Mouse (Mus musculus): ENCODE measurements around the gene Igsf11.

Igsf11 gene

DNA sequence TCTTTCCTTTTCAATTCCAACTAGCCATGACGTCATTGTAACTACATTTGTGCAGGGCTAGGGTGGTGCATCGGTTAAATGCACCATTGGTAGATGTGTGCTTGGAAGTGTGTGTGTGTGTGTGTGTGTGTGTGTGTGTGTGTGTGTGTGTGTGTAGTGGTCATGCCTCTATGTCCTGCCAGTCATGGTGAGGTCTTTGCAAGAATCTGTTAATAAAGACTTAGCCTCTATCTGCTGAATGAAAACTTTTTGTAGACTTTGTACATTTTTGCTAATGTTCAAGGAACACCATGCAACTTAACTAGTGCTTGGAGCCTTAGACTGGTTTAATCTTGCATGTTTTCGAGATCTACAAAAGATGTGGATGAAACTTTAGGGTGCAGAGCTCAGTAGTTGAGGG is 48.3 kb downstream of the Igsf11 start:
- no peak for DNase-seq (ENCODE audit: low read depth)

DNA sequence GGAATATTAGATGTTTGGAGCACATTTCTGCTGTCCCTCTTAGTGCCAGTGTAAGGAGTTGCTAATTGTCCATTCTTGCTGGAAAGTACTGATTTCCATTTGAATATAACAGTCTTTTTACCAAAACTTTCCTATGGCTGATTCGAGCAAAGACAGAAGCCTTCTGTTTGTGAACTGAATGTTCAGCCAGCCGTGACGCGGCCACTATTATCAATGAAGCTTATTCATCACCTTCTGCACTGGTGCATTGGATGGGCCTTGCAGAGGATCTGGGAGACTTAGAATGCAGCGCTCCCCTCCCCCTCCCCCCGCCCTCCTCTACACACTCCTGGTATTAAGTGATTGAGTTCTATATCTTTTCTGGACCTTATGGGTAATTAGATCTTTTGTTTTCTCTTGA is 48.8 kb downstream of the Igsf11 start:
- DNase-seq (ENCODE audit: low read depth): no peak

DNA sequence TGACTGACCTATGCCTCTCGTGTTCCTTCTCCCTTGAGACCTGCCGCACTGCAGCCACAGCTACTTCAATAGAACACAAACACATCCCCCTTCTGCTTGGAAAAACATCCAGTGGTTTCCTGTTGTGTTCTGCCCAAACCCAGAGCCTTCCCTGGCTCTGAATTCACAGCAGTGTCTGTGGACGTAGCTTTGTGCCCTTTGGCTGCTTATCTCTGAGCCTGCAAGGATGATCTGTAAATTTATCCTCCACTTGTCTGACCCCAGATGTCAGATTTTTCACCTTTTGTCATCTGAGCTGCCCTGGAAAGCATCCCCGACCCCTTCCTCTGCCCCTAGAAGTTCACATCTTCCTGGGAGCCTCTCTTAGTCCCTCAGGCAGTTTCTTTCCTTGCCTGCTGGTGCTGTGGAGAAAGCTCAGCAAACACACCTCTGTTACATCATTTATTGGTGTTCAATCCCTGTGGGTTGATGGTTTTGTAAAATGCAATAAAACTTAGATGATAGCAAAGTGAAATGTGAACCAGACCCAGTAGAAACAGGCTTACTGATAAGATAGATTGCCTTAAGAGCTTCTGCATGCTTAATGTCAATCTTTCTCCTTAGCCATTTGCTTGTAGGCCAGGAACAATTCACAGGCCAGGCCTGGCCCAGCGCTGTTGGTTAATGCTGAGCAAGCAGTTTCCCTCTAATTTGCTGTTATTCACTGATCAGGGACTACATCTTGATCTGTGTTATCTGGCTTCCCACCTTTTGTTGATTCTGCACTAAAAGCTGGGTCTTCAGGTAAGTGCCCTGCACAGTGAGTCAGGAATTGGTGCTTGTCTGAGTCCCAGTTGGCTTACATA is 51.5 kb downstream of the Igsf11 start:
- DNase-seq (ENCODE audit: low read depth): no peak

DNA sequence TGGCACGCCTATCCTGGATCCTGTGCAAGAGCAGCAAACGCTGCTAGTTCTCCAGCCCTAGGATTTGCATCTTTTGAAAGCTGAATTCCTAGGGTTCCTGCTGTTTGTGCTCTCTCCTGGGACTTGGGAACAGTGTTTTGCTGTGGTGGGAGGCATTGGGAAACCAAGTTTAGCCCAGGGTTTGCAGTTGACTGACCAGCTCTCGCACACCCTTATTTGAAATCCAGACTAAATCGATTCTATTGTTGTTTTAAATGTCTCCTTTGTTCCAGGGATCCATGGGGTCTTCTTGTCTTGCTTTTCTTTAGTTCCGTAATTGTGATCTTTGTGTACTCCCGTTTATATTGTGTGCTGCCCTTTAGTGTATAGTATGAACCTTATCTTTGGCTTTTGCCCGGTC is 52.6 kb downstream of the Igsf11 start:
- DNase-seq (ENCODE audit: low read depth): no peak

DNA sequence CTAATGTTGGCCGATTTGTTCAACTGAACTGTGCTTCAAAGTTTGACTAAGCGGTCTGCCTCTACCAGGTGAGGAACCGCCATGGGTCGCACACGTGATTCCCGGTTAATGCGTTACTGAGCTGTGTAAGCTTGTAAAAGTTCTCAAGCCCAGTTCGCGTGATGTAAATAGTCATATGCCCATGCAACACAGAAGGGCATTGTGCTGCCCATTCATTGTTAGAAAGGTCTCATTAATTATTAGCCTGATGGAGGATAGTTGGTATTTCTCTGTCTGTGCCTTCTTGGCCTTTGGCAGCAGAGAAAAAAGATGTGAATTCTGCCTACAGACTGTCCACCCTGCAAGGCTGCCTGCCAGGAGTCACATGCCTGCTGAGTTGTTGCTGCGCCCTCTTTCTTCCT is 53.1 kb downstream of the Igsf11 start:
- no peak for DNase-seq (ENCODE audit: low read depth)

DNA sequence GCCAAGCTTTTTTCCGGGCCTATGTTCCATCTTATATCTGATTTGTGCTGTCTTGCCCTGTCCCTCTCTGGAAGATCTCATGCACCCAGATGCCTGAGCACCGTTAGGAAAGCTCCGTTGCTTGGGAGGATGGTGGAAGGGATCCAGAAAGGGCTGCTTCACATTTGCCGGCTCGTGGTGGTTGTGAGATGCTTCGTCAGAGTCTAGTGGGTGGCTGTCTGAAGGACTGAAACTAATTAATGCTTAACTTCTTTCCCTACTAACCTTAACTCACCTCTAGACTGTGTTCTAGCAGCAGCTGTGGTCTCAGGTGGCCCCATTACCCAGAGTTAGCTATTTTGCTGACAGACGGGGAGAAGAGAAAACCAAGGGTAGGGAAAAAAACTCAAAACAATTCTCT is 54.0 kb downstream of the Igsf11 start:
- DNase-seq (ENCODE audit: low read depth): no peak

DNA sequence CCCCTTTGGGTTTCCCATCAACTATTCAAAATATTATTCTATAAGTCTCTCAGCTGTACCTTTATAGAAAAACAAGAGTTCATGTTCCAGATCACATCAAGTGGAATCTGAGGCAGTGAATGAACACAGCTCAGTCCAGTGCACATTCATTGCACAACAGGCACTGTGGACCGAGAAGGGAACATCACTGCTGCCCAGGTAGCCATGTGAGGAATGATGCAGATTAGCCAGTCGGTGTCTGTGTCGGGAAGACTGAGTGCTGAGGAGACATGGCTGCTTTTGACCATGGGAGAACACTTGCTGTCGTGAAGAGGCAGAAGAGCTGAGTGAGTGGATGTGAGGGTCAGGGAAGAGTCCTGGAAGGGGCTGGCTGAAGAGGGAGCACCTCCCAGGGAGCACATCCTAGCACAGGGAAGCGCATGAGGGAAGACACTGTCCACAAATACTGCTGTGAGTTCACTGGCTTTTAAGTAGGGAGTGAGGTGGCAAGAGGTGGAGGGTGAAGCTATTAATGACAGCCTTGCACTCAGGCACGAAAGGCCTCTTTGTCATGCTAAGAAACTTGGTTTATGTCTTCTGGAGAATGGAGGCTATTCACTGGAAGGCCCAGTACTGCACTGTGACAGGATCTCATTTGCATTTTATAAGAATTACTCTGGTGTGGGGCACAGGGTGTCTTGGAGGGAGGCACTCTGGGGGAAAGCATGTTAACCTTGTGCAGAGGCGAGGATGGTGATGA is 54.8 kb downstream of the Igsf11 start:
- no peak for DNase-seq (ENCODE audit: low read depth)

DNA sequence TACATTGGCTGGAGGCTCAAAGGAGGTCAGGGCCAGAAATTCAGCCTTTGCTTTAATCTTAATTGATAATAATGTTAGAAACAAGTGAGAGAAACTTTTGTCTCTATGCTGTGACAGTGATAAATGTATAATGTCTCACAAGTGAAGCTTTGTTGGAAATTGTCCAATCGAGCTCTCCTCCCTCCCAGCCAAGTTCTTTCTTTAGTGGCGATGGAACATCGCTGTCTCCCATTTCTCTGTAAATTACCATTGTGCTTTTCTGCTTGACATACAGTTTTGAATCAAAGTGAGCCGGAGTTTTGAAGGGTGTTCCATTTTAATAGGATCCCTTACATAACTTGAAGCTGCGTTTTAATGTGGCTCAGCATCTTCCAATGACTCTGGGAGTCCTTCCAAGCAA is 56.0 kb downstream of the Igsf11 start:
- no peak for DNase-seq (ENCODE audit: low read depth)

DNA sequence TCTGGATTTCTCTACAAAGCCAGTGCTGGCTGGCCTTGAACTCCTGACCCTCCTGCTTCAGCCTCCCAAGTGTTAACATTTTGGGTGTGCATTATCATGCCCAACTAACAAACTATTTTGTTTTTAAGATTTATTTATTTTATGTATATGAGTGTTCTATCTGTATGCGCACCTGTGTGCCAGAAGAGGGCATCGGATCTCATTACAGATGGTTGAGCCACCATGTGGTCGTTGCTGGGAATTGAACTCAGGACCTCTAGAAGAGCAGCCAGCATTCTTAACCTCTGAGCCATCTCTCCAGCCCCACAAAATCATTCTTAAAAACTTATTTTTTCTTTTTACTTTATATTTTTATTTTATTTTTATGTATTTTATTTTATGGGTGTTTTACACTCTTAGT is 60.4 kb downstream of the Igsf11 start:
- no peak for DNase-seq (ENCODE audit: low read depth)

DNA sequence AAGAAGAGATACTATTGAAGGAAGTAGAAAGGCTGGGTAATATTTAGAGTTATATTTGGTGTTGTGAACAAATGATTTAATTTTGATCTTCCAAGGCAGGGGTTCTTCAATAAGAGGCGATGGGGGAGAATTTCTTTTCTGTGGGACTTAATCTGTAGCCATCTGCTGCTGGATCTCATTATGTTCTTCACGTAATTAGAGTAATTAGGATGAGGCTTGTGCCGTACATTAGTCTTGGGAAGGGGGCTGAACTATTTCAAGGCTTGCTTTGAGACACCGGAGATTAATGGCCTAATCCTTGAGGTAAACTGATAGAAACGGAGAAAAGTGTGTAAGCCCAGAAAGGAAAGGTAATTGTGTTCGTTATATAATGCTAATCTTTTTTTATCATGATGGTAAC is 61.4 kb downstream of the Igsf11 start:
- DNase-seq (ENCODE audit: low read depth): no peak

DNA sequence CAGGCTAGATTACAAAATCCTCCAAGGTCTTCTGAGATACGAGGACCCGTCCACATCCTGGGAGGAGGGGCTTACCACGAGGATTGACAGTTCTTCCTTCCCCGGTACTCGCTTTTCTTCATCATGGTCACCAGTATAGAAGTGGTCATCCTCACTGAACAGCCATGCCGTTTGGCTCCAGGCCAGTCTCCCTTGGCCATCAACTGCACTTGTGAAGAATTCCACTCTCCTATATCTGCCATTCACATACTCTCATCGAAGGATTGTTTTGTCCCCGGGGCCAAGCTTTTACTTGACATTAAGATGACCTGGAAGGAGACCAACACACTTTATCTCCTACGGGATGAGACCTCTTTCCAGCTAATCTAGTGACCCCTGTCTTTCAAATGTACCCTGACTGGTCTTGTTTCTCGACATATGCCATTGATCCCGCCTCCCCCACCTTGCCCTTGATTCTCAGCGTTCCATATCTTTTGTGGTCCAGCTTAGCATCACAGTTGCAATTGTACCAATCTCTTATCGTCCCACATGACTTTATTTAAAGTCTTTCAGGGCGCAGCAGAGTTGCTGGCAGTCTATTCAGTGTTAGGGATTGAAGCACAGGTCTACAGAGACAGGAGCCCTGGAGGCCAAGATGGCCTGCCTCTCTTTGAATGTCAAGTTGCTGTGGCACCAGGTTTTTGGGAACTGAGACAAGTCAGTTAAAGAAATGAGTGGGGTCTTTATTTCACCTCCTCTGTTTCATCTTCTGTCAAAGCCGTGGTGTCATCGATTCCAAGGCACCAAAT is 62.2 kb downstream of the Igsf11 start:
- no peak for DNase-seq (ENCODE audit: low read depth)

DNA sequence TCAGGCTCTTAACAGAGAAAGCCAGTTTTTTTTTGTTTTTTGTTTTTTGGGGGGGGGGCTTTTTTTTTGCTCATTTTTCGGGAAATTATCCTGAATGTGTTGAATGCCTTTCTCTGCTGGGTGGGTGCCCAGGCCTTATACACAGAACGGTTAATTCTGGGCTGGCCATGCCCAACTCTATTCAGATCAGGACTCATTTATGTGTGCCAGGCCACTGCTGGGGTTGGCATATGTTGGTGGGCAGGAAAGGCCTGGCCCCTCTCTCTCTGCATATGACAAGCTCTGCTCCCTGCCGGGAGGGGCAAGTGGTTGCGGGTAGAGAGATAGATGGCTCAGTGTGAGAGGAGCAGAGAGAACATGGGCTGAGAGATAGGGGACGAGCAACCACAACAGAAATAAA is 62.8 kb downstream of the Igsf11 start:
- no peak for DNase-seq (ENCODE audit: low read depth)

DNA sequence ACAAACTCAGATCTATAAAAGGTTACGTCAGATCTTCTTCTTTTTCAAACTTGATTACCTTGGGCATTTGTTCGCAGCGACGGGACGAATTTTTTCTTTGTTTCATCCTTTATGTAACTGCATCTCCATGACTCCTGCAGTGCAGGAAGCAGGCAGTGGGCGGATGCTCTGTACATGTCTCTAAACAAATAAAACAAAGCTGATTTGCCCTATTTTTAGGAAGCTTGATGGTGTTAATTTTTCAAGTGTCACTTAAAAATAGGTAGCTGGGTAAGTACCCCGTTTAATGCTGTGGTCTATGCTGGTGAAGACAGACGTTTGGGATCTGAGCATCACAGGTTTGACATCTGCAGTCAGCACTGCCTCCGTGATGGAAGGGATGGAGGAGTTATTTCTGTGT is 66.3 kb downstream of the Igsf11 start:
- DNase-seq (ENCODE audit: low read depth): no peak

DNA sequence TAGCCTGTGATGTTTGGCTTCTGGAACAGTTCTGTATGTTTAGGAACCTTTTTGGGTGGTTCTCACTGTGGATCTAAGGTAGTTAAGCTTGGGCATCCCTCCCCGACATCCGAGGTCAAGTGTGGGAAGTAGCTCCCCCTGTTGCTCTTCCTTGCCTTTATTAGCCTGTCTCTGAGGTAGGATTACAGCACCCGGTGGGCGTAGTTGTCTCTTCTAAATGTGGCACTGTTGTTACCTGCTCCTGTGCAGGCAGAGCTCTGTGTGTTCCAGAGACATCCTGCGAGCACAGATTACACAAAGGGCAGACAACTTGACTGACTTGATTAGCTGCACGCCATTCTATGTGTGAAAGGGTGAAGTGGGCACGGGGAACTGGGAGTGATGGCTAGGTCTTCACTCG is 68.1 kb downstream of the Igsf11 start:
- DNase-seq (ENCODE audit: low read depth): no peak

DNA sequence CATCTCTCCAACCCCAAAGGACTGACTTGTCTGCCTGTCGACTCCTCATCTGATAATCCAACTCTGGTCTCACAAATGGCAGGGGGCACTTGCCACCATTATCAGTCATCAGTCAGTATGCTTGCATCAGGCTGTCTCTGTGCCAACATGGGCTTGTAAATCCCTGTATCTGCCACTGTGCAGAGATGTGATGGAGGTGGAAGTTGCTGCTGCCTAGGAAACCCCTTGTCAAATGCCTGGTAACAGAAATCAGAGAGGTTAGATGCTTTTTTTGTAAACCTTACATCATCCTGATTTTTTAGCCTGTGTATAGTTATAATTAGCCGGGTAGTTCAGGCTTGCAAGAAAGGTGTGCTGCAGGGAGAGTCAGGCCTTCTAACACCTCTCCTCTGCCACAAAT is 69.4 kb downstream of the Igsf11 start:
- no peak for DNase-seq (ENCODE audit: low read depth)

DNA sequence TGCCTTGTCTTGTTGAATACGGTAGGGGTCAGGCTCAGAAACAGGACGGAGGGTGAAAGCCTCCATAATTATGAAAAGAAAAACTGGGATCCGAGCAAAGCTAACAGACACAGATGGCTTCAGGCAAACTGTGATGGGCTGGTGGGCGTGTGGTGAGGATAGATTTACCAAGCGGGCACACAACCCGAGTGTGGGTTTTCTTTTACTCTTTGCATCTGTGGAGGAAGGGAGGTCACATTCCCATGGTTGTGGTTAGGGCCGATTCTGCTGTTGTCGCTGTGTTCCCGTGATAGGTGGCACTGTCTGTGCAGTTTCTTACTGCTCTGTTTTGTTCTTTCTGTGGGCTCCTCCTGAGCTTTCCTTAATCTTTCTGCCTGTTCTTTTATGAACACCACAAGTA is 70.2 kb downstream of the Igsf11 start:
- DNase-seq (ENCODE audit: low read depth): no peak

DNA sequence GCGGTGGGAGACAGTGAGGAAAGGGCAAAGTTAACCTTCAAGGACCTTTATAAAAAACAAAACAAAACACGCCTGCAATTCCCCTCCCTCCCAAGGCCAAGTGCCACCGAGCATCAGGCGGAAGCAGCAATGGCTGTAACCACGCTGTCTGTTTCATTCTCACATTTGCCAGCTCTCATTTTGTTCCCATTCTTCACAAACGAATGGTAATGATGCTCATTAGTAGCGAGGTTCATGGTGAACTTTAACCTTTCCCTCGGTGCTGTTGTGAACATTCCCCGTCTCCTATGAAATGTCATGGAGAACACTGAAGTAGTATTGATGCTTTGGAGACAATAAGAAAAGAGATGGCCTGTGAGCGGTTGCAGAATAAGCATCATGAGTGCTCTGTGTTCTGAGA is 74.6 kb downstream of the Igsf11 start:
- DNase-seq (ENCODE audit: low read depth): no peak

DNA sequence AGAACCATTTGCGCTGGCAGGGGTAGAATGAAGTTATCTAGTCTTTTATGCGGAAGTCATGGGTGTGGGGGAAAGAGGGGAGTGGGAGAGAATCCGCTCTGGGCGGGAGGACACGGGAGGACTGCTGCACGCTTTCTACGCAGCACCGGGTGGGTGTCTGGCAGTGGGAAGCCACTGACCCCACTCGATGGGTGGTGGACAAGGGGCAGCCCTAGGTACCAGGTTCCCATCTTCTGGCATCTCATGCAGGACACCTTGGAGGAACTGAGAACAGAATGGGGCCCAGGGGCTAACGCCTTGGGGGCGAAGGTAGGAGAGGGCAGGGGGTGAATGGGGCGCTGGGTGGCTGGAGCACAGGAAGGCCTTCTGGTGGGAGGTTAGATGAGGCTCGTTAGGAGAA is 83.7 kb downstream of the Igsf11 start:
- no peak for DNase-seq (ENCODE audit: low read depth)

DNA sequence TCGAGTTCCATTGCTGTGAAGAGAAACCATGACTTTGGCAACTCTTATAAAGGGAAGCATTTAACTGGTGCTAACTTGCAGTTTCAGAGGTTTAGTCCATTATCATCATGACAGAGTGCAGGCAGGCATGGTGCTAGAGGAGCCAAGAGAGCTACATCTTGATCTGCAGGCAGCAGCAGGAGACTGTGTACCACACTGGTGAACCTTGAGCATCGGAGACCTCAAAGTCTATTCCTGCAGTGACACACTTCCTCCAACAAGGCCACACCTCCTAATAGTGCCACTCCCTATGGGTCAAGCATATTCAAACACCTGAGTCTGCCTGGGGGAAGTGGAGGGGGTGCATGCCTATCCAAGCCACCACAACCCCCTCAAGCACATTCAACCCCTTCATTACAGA is 86.1 kb downstream of the Igsf11 start:
- DNase-seq (ENCODE audit: low read depth): no peak

DNA sequence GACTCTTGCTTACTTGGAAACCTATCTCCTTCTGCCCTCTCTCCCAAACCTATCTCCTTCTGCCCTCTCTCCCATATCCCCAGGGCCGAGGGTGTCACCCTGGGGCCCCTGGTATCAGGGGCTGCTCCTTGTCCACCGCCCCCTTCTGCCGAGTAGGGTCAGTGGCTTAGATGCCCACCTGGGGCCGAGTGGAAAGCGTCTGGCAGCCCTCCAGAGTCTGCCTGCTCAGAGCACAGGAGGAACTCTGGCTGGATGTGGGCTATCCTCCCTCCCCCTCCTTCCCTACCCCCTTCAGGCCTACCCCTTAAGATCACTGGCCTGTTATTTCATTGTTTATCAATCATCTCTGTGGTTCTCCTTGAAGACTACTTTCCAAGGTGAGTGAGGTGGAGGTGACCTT is 88.1 kb downstream of the Igsf11 start:
- no peak for DNase-seq (ENCODE audit: low read depth)

DNA sequence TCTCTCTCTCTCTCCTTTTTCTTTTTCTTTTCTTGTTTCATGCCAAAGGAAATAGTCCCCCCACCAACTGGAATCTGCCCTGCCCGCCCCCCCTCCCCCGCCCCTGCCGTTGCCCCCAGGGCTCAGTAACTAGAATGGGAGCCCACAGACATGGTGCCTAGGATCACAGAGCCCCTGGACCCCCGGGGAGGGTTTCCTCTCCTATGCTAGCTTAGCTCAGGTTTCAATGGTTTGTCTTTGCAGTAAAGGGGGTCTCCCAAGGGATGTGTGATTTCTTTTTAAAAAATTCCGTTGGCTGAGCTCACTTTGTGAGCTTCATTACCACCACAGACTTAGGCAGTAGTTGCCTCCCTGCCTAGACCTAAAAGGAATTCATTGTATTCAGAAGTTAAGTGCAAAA is 89.6 kb downstream of the Igsf11 start:
- DNase-seq (ENCODE audit: low read depth): no peak

DNA sequence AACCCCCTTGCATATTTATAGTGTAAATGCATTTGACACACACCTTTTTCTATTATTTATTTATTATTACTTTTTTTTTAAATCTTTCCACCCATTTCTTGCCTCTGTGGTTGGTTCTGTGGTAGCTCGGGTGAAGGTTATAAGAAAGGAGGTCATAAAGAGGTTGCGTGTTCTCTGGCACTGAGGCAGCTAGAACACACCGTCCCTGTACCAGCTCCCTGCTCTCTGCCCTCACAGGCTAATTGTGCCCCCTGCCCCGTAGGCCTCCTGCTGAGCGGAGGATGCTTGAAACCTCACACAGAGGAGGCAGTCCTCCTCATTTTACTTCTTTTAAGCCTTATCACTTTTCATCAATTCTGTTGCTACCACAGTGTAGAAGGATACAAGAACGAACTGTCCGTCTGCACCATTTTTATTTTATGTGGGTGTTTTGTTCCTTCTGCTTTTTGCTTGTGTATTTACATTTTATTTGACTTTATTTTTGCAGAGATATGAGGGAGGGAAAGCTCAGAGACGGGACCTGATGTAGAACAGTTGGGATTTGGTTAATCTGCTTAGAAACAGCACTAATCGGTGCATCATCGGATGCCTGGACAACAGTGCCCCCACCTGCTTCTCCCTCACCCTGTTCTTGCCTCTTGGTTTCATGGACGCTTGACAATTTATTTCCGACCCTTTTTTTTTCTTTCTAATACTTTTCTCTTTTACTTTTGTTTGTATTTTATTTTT is 90.2 kb downstream of the Igsf11 start:
- DNase-seq (ENCODE audit: low read depth): no peak

Data from c-Kit-positive CD71-positive TER-119-negative erythroid progenitor cells, embryonic 14.5 days (primary cell).